Mouse (Mus musculus) heart, embryonic 14.5 days (tissue): Measurements from ENCODE around the gene Traf4. TPM values are rescaled to one million over a fixed set of nuclear protein-coding genes. Genes with fewer than 3 reads are reported as not detected.

ENCODE experiments used
- ATAC-seq: fragments of 200-750 bp; cut with Nextera tagmentation; 2 replicates; pipeline ENCODE4 v1.8.0; 2017; ENCODE audit warnings: low read depth, moderate TSS enrichment; ENCODE audit not compliant: insufficient number of reproducible peaks, insufficient read depth, low FRiP score
- H3K27ac ChIP-seq, 2 experiments: fragments of 200-500 bp in 1 of 2; fragments of 300-500 bp in 1 of 2; sonication (generic) in 1 of 2; replicated peaks in 1 of 2; 2 replicates each; pipeline ENCODE4 v1.5.1; 2012 to 2014; ENCODE audit warnings: low read depth in 2 of 2, low read length in 2 of 2, control low read depth in 1 of 2, mild to moderate bottlenecking in 1 of 2, mixed read lengths in 1 of 2; ENCODE audit not compliant: control insufficient read depth in 1 of 2, insufficient read depth in 1 of 2
- H3K27me3 ChIP-seq: fragments of 300-500 bp; sonication (generic); 2 replicates; pipeline ENCODE4 v1.6.1; 2014; ENCODE audit warnings: mild to moderate bottlenecking, low read length, control low read depth; ENCODE audit not compliant: control insufficient read depth, insufficient read depth
- H3K36me3 ChIP-seq: fragments of 300-500 bp; sonication (generic); 2 replicates; pipeline ENCODE4 v1.6.1; 2014; ENCODE audit warnings: mild to moderate bottlenecking, control low read depth, low read length, mixed read lengths; ENCODE audit not compliant: control insufficient read depth, insufficient read depth
- H3K4me1 ChIP-seq, 2 experiments: fragments of 200-500 bp in 1 of 2; fragments of 300-500 bp in 1 of 2; sonication (generic) in 1 of 2; 2 replicates each; pipeline ENCODE4 v1.6.1; 2012 to 2014; ENCODE audit warnings: low read length in 2 of 2, control low read depth in 1 of 2, mixed read lengths in 1 of 2; ENCODE audit not compliant: control insufficient read depth in 2 of 2, insufficient read depth in 2 of 2
- H3K4me2 ChIP-seq: fragments of 300-500 bp; sonication (generic); 2 replicates; pipeline ENCODE4 v1.6.1; 2014; ENCODE audit warnings: mild to moderate bottlenecking, low read length
- H3K4me3 ChIP-seq, 2 experiments: fragments of 200-500 bp in 1 of 2; fragments of 300-500 bp in 1 of 2; sonication (generic) in 1 of 2; 2 replicates each; pipeline ENCODE4 v1.5.1; 2012 to 2014; ENCODE audit warnings: low read length in 2 of 2, mild to moderate bottlenecking in 2 of 2, control low read depth in 1 of 2, low read depth in 1 of 2, moderate library complexity in 1 of 2; ENCODE audit not compliant: control insufficient read depth in 1 of 2, insufficient read depth in 1 of 2
- H3K9ac ChIP-seq: fragments of 300-500 bp; sonication (generic); 2 replicates; pipeline ENCODE4 v1.6.1; 2014; ENCODE audit warnings: mild to moderate bottlenecking, low read length
- H3K9me3 ChIP-seq: fragments of 300-500 bp; sonication (generic); 2 replicates; pipeline ENCODE4 v1.6.1; 2016; ENCODE audit warnings: low read length, control low read depth; ENCODE audit not compliant: control insufficient read depth
- WGBS: fragments of 180-500 bp; shearing (Covaris S2); extraction: QIAGEN DNeasy Blood & Tissue Kit; methylation state at CpG from one replicate; pipeline ENCODE4 v1.1.7; 2014; 5-methylcytosine and 5-hydroxymethylcytosine counted together
- microRNA-seq: library from miRNA; unstranded; fragments of <30 nt; microRNA quantifications from one replicate; pipeline ENCODE4, GENCODE M21; 2016
- polyA plus RNA-seq: library from polyadenylated mRNA; unstranded; fragments of >200 nt; fragmentation: Nextera tagmentation; extraction: Ambion mirVana; gene quantifications from 2 replicates; pipeline ENCODE4 v1.2.1, GENCODE M21; 2014

The Traf4 gene
- polyA plus RNA-seq, 1 experiment from 2014 or later: 25.6 TPM

DNA sequence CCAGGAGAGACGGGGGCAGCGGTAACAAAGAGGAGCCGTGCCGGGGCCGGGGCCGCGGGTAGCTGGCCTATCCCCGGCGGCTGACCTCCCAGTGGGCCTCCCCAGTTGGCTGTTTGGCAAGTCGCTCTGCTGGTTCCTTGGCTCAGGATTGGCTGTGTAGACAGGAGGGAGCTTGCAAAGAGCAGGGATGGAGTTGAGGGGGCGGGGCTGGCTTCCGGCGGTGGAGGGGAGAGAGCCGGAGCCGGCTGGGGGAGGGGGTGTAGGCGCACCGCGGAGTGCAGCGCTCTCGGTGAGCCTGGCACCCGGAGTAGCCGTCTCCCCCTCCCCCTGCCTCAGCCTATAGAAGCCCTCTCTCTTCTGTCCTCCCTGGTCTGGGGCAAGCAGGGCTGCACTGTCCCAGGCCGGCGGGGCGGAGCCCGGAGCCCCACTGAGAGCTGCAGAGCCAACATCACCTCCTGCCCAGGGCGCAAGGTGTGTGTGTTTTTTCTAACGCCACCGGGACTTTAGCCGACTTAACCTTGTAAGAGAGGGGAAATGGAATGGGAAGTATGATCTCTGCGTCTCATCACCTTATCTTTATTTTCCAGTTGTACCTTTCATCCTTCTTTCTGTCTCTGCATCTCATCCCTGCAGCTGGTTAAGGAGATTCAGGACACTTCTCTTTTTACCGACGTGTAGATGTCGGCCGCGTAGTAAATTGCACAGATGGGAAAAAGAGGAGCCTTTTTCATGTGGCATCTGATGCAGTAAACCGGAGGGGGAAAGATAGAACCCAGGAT, 49.8 kb downstream of the Traf4 start:
- peak overlapping the region; percentile 54 to 74 for H3K4me3 ChIP-seq
- H3K4me1 ChIP-seq: peaks cover 2 to 39% of the 10 kb centered on the region in 2 experiments; a peak in 3 of 4 replicates
- H3K9me3 ChIP-seq: no peaks in the 10 kb centered on the region
- H3K27ac ChIP-seq: peak overlapping the region; percentile 66 to 71
- WGBS: under 1% methylated on average over 31 of the region's 37 CpGs
- peak overlapping the region; percentile 76 for H3K9ac ChIP-seq
- H3K36me3 ChIP-seq: no peaks in the 10 kb centered on the region
- H3K4me2 ChIP-seq: peak overlapping the region; percentile 82
- H3K27me3 ChIP-seq: no peaks in the 10 kb centered on the region
- peak; percentile 99 for ATAC-seq

DNA sequence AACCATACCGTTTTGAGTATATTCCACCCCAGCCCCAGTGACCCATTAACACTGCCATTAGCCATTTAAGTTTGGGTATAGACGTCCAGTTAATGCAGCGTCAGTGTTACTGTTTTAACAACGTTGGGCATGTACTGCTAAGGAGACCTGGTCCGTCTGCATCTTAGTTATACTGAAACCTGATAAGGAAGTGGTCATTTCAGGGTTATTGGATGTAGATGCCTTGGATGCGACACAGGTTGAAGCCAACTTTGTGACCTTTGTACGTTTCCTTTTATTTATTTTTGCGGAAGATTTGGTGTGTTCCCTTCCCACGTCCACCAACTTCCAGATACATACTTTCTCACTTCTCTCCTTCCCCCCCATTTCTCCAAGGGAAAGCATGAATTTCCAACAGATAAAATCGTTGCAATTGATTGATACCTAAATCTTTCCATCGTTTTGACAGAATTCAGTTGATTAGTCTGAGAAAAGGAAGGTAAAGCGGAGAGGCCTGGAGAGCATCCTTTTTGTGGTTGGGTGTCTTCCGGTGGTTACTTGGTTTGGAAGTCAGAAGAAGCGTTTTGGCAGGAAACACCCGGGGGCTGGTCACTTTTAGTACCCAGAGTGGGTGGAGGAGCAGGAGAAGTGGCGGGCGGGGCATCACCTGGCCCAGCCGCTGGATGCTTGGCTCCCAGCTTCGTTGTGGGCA, 50.6 kb downstream of the Traf4 start:
- Histone ChIP-seq H3K4me2 (peak overlapping the region; percentile 82), H3K9me3 (no peaks in the 10 kb centered on the region), H3K4me1 (peaks cover 2 to 31% of the 10 kb centered on the region in 2 experiments; a peak in 3 of 4 replicates), H3K4me3 (peak overlapping the region; percentile 54 to 61), H3K9ac (peak overlapping the region; percentile 76), H3K27ac (peak overlapping the region; percentile 66 to 71; a peak in 3 of 4 replicates), H3K27me3 (no peaks in the 10 kb centered on the region), H3K36me3 (no peaks in the 10 kb centered on the region)
- no peak for ATAC-seq
- 10% methylated on average over 19 of the region's 19 CpGs for WGBS

DNA sequence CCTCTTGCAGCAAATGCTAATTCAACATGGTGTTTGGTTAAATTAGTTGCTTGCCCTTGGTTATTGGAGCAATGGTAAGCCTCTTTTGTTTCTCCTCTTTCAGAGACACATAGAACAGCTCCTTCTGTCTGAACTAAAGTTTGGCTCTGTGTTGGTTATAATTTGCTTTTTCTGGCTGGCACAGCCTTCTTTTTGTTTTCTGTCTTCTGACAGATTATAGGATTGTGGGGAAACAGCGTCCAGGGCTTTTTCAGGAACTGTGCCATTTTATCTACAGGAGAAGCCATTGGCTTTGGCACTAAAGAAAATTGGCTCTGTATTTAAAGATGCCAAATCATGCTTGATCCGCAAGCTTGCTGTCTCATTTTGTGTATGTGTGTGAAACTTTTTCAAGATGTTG, 51.8 kb downstream of the Traf4 start:
- H3K4me1 ChIP-seq: peaks cover 4 to 28% of the 10 kb centered on the region in 2 experiments; a peak in 3 of 4 replicates
- no peaks in the 10 kb centered on the region for H3K9me3 ChIP-seq
- no peak for ATAC-seq
- no peak overlapping the region for H3K4me2 ChIP-seq
- H3K9ac ChIP-seq: no peak overlapping the region
- H3K27ac ChIP-seq: no peak overlapping the region
- H3K27me3 ChIP-seq: no peaks in the 10 kb centered on the region
- H3K4me3 ChIP-seq: no peak overlapping the region
- no peaks in the 10 kb centered on the region for H3K36me3 ChIP-seq
- WGBS: 83% methylated on average over 2 of the region's 2 CpGs

Small RNA genes within 50 kb of the gene (microRNA-seq; reads per million reads assigned to microRNA genes)
- not detected for gene Mir7653

Other genes starting within 250 kb of the Traf4 start
- gene Sez6, start 234.8 kb downstream of the Traf4 start, polyA plus RNA-seq: 0.15 TPM in 1 of 2 replicates, not detected in the other
- gene Phf12, start 182.8 kb downstream of the Traf4 start, polyA plus RNA-seq: 10.8 and 11.6 TPM in 2 replicates
- 14.4 and 18.0 TPM in 2 replicates for gene Dhrs13, start 133.3 kb downstream of the Traf4 start, polyA plus RNA-seq
- gene Flot2, start 127.7 kb downstream of the Traf4 start, polyA plus RNA-seq: 95.2 and 98.3 TPM in 2 replicates
- gene Eral1, start 85.2 kb downstream of the Traf4 start, polyA plus RNA-seq: 23.9 and 25.7 TPM in 2 replicates
- 17.0 and 19.4 TPM in 2 replicates for gene Fam222b, start 70.9 kb downstream of the Traf4 start, polyA plus RNA-seq
- 11.5 and 12.4 TPM in 2 replicates for gene Nek8, start 11.1 kb upstream of the Traf4 start, polyA plus RNA-seq
- gene Tlcd1, start 11.1 kb upstream of the Traf4 start, polyA plus RNA-seq: 14.7 and 16.1 TPM in 2 replicates
- 968 and 1,084 TPM in 2 replicates for gene Rpl23a, start 18.0 kb upstream of the Traf4 start, polyA plus RNA-seq
- 57.1 and 61.8 TPM in 2 replicates for gene Rab34, start 22.8 kb upstream of the Traf4 start, polyA plus RNA-seq
- gene Proca1, start 27.8 kb upstream of the Traf4 start, polyA plus RNA-seq: 2.4 and 2.9 TPM in 2 replicates
- 65.2 and 75.8 TPM in 2 replicates for gene Sdf2, start 80.2 kb upstream of the Traf4 start, polyA plus RNA-seq
- 13.8 and 15.5 TPM in 2 replicates for gene Supt6, start 80.4 kb upstream of the Traf4 start, polyA plus RNA-seq
- 71.3 and 72.5 TPM in 2 replicates for gene 2610507B11Rik, start 96.2 kb upstream of the Traf4 start, polyA plus RNA-seq
- 0.23 and 0.70 TPM in 2 replicates for gene BC030499, start 125.3 kb upstream of the Traf4 start, polyA plus RNA-seq
- 23.6 and 25.0 TPM in 2 replicates for gene Spag5, start 135.9 kb upstream of the Traf4 start, polyA plus RNA-seq
- gene Aldoc, start 157.4 kb upstream of the Traf4 start, polyA plus RNA-seq: 28.2 and 30.3 TPM in 2 replicates
- gene Pigs, start 162.8 kb upstream of the Traf4 start, polyA plus RNA-seq: 51.3 and 55.7 TPM in 2 replicates
- gene Unc119, start 177.9 kb upstream of the Traf4 start, polyA plus RNA-seq: 38.6 and 43.0 TPM in 2 replicates
- not detected in 2 replicates for gene Foxn1, start 221.0 kb upstream of the Traf4 start, polyA plus RNA-seq